Mouse (Mus musculus) liver, embryonic 11.5 days (tissue): ENCODE results near the gene Cd163l1. TPM values are rescaled to one million over a fixed set of nuclear protein-coding genes. Genes with fewer than 3 reads are reported as not detected.
A peak's percentile ranks its signal among the peaks of the same experiment; 100 is the strongest.

ENCODE experiments used
- ATAC-seq: fragments of 200-750 bp; cut with Nextera tagmentation; replicated peaks from 2 replicates; pipeline ENCODE4 v1.8.0; 2017; ENCODE audit warnings: moderate number of reproducible peaks, mild to moderate bottlenecking, moderate TSS enrichment, moderate library complexity; ENCODE audit not compliant: low FRiP score
- DNase-seq: peaks from one replicate; pipeline ENCODE4 v3.0.0-alpha.2; 2017; ENCODE audit warnings: low spot score
- H3K27ac ChIP-seq: fragments of 300-500 bp; sonication (generic); 2 replicates; pipeline ENCODE4 v1.5.1; 2014; ENCODE audit warnings: mild to moderate bottlenecking, low read depth, low read length, control low read depth
- H3K27me3 ChIP-seq: fragments of 300-500 bp; sonication (generic); replicated peaks from 2 replicates; pipeline ENCODE4 v1.6.1; 2014; ENCODE audit warnings: low read length, mixed read lengths; ENCODE audit not compliant: control insufficient read depth, insufficient read depth
- H3K36me3 ChIP-seq: fragments of 300-500 bp; sonication (generic); 2 replicates; pipeline ENCODE4 v1.6.1; 2014; ENCODE audit warnings: mild to moderate bottlenecking, low read length, moderate library complexity, mixed read lengths; ENCODE audit not compliant: control insufficient read depth, insufficient read depth
- H3K4me1 ChIP-seq: fragments of 300-500 bp; sonication (generic); replicated peaks from 2 replicates; pipeline ENCODE4 v1.6.1; 2014; ENCODE audit warnings: low read length, mixed read lengths; ENCODE audit not compliant: control insufficient read depth, insufficient read depth
- H3K4me2 ChIP-seq: fragments of 300-500 bp; sonication (generic); 2 replicates; pipeline ENCODE4 v1.6.1; 2014; ENCODE audit warnings: mild to moderate bottlenecking, control low read depth, moderate library complexity
- H3K4me3 ChIP-seq: fragments of 300-500 bp; sonication (generic); 2 replicates; pipeline ENCODE4 v1.5.1; 2014; ENCODE audit warnings: low read depth, low read length, control low read depth
- H3K9ac ChIP-seq: fragments of 300-500 bp; sonication (generic); 2 replicates; pipeline ENCODE4 v1.6.1; 2014; ENCODE audit warnings: low read depth, low read length, control low read depth
- H3K9me3 ChIP-seq: fragments of 300-500 bp; sonication (generic); 2 replicates; pipeline ENCODE4 v1.6.1; 2016; ENCODE audit warnings: low read length, inconsistent platforms, mixed read lengths; ENCODE audit not compliant: control insufficient read depth
- WGBS: fragments of 180-500 bp; shearing (Covaris S2); extraction: QIAGEN DNeasy Blood & Tissue Kit; methylation state at CpG from one replicate; pipeline ENCODE4 v1.1.7; 2014; 5-methylcytosine and 5-hydroxymethylcytosine counted together
- polyA plus RNA-seq: library from polyadenylated mRNA; unstranded; fragments of >200 nt; fragmentation: Nextera tagmentation; extraction: Ambion mirVana; gene quantifications from 2 replicates; pipeline ENCODE4 v1.2.1, GENCODE M21; 2014

Cd163l1 gene
- polyA plus RNA-seq, 1 experiment from 2014 or later: not detected

DNA sequence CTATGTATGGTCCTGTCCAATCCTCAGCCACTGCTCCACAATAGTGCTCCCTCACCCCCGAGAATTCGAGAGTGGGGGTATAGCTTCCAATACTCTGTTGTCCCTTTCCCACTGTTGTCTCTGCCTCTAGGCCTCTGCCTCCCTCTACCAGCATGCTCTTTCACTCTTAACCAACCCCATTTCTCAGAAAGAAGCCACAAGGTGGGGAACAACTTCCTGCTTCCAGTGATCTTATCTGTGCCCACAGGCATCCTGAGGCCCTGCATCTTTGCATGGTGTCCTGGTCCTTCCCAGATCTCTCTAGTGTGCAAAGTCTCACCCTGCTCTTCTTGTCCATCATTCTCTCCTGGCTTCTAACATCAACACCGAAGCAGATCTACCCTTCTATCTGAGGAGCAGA is 11.2 kb upstream of the Cd163l1 start:
- 55% methylated on average over 3 of the region's 3 CpGs for WGBS
- no peak overlapping the region for H3K4me3 ChIP-seq
- no peak overlapping the region for H3K9ac ChIP-seq
- no peaks in the 10 kb centered on the region for H3K27me3 ChIP-seq
- no peak overlapping the region for H3K27ac ChIP-seq
- DNase-seq (no peak), ATAC-seq (peak; percentile 22)
- H3K36me3 ChIP-seq: no peaks in the 10 kb centered on the region
- no peak overlapping the region for H3K4me2 ChIP-seq
- no peaks in the 10 kb centered on the region; the same call in 1 of the 2 replicates for H3K4me1 ChIP-seq
- no peaks in the 10 kb centered on the region for H3K9me3 ChIP-seq

DNA sequence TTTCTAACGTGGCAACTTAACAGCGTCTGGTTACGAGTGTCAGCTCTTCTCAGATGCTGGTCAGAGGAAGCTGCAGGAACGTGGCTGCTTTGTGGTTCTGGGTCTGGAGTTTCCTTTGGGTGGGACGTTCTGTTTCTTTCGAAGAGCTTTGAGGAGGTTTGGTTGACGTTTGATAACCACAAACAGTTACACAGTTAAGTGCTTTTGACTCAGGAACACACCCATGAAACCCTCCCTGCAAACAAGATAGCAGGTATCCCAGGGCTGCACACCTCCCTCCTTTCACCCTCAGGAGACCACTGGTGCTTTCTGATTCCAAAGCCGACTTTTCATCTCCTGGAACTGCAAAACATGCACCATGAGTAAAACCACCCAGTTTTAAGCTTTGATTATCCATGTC is 9.9 kb upstream of the Cd163l1 start:
- Histone ChIP-seq H3K9ac (no peak overlapping the region), H3K27me3 (no peaks in the 10 kb centered on the region), H3K4me2 (no peak overlapping the region), H3K4me3 (no peak overlapping the region), H3K36me3 (no peaks in the 10 kb centered on the region), H3K9me3 (no peaks in the 10 kb centered on the region), H3K27ac (no peak overlapping the region), H3K4me1 (no peaks in the 10 kb centered on the region; the same call in 1 of the 2 replicates)
- DNase-seq: no peak
- 34% methylated on average over 8 of the region's 8 CpGs for WGBS
- peak; percentile 80 for ATAC-seq

DNA sequence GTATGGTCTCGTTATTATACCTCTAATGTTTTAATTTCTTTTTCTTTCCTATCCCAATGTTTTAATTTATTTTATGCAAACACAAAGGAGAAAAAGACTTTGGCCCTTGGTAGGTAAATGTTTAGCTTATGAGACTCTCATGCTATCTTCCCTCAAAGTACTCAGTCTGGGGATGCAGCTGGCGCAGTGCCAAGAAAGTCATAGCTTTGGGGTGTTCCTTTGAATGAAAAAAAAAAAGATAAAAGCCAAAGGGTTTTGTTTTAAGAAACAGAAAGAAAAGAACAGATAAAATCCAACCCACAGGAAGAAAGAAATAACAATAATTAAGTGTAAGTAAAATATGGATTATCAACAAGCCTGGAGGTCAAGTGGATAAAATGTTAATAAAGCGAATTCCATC is 9.4 kb upstream of the Cd163l1 start:
- Histone ChIP-seq H3K27me3 (no peaks in the 10 kb centered on the region), H3K36me3 (no peaks in the 10 kb centered on the region), H3K9me3 (no peaks in the 10 kb centered on the region), H3K27ac (no peak overlapping the region), H3K4me3 (no peak overlapping the region), H3K4me2 (no peak overlapping the region), H3K9ac (no peak overlapping the region), H3K4me1 (no peaks in the 10 kb centered on the region; the same call in 1 of the 2 replicates)
- ATAC-seq (no peak), DNase-seq (no peak)
- 76% methylated on average over 3 of the region's 3 CpGs for WGBS

DNA sequence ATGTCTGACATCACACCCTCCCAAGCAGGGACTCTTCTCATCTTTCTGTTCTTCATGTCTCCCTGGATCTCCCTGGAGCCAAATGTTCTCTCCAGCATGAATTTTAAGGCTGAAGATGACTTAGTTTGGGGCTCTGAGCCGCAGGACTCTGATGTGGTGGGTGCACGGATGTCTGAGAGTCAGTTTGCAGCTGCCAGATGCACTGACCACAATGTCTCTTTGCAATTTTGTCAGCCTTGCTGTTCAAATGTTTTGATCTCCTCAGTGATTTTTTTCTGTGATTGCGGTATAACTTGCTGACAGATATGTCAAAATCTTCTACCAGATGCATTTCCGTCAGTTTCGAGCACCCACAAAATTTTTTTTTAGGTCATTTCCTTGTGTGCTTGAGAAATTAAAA is 4.2 kb upstream of the Cd163l1 start:
- no peak overlapping the region for H3K27ac ChIP-seq
- DNase-seq: no peak
- H3K27me3 ChIP-seq: no peaks in the 10 kb centered on the region
- no peaks in the 10 kb centered on the region for H3K36me3 ChIP-seq
- ATAC-seq: no peak
- no peak overlapping the region for H3K4me3 ChIP-seq
- no peak overlapping the region for H3K4me2 ChIP-seq
- 79% methylated on average over 5 of the region's 5 CpGs for WGBS
- no peak overlapping the region for H3K9ac ChIP-seq
- no peaks in the 10 kb centered on the region for H3K9me3 ChIP-seq
- no peaks in the 10 kb centered on the region for H3K4me1 ChIP-seq

DNA sequence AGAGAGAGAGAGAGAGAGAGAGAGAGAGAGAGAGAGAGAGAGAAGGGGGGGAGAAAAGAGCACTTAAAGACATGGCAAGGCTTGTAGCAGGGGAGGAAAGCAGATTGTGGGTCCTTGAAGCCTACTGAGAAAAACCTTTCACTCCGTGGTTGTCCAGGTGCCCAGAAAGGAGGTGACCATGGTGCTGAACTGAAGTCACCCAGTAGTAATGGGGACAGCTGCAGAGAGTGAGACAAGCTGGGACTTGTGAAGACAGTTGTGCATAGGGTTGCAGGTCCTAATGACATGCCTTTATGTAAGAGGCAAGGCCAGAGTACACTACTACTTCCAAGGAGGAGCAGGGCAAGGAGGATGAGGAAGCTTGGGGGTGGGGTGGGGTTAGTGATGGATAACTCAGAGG is 1.2 kb downstream of the Cd163l1 start:
- no peaks in the 10 kb centered on the region for H3K4me1 ChIP-seq
- H3K27me3 ChIP-seq: no peaks in the 10 kb centered on the region
- no peak overlapping the region for H3K27ac ChIP-seq
- DNase-seq (no peak), ATAC-seq (no peak)
- H3K4me3 ChIP-seq: no peak overlapping the region
- 27% methylated on average over 1 of the region's 1 CpGs for WGBS
- H3K4me2 ChIP-seq: no peak overlapping the region
- H3K9ac ChIP-seq: no peak overlapping the region
- no peaks in the 10 kb centered on the region for H3K9me3 ChIP-seq
- no peaks in the 10 kb centered on the region for H3K36me3 ChIP-seq

DNA sequence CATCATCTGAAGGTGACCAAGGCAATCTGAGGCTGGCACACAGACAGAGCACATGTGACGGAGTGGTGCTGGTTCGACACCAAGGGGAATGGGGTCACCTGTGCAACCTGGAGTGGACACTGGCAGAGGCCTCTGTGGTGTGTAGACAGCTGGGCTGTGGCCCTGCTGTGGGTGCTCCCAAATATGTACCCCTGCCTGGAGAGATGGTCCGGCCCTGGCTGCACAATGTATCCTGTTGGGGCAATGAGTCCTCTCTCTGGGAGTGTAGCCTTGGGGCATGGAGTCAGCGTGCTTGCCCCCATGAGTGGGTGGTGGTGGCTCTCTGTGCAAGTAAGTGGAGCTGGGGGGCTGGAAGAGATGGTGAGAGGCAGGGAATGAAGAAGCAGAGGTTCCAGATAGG is 2.3 kb downstream of the Cd163l1 start:
- no peak for ATAC-seq
- H3K27ac ChIP-seq: no peak overlapping the region
- DNase-seq: no peak
- H3K9me3 ChIP-seq: no peaks in the 10 kb centered on the region
- 72% methylated on average over 4 of the region's 4 CpGs for WGBS
- H3K27me3 ChIP-seq: no peaks in the 10 kb centered on the region
- H3K4me2 ChIP-seq: no peak overlapping the region
- H3K4me1 ChIP-seq: no peaks in the 10 kb centered on the region
- no peaks in the 10 kb centered on the region for H3K36me3 ChIP-seq
- H3K9ac ChIP-seq: no peak overlapping the region
- no peak overlapping the region for H3K4me3 ChIP-seq

DNA sequence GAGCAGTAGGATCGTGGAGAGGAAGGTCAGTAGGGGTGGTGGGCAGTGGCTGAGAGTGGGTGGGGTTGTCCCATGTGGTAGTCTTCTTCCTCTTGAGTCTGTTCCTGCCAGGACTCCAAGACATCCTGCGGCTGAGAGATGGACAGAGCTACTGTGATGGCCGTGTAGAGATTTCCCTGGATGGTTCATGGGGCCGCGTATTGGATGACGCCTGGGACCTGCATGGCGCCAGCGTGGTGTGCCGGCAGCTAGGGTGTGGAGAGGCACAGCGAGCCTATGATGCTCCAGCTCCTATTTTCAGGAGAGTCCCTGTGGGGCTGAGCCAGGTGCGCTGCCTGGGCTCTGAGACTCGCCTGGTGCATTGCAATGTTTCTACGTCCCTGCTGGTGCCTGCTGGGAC is 6.1 kb downstream of the Cd163l1 start:
- Histone ChIP-seq H3K4me2 (no peak overlapping the region), H3K9me3 (no peaks in the 10 kb centered on the region), H3K9ac (no peak overlapping the region), H3K36me3 (no peaks in the 10 kb centered on the region), H3K27me3 (no peaks in the 10 kb centered on the region), H3K4me1 (no peaks in the 10 kb centered on the region), H3K4me3 (no peak overlapping the region), H3K27ac (no peak overlapping the region)
- ATAC-seq: no peak
- 69% methylated on average over 13 of the region's 13 CpGs for WGBS
- DNase-seq: no peak

DNA sequence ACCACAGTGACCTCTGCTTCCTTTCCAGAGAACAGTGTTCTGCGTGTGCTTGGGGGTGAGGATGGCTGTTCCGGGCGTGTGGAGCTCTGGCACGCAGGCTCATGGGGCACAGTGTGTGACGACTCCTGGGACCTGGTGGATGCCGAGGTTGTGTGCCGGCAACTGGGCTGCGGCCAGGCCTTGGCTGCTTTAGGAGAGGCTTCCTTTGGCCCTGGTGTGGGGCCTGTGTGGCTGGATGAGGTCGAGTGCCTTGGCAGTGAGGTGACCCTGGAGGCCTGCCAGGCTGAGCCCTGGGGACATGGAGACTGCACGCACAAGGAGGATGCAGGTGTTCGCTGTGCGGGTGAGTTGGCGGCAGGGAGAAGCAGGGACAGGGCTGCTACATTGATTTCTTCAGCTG is 10.4 kb downstream of the Cd163l1 start:
- Histone ChIP-seq H3K27me3 (no peaks in the 10 kb centered on the region), H3K27ac (no peak overlapping the region), H3K9me3 (no peaks in the 10 kb centered on the region), H3K4me3 (no peak overlapping the region), H3K9ac (no peak overlapping the region), H3K36me3 (no peaks in the 10 kb centered on the region), H3K4me1 (no peaks in the 10 kb centered on the region), H3K4me2 (no peak overlapping the region)
- ATAC-seq (no peak), DNase-seq (no peak)
- 76% methylated on average over 13 of the region's 13 CpGs for WGBS

DNA sequence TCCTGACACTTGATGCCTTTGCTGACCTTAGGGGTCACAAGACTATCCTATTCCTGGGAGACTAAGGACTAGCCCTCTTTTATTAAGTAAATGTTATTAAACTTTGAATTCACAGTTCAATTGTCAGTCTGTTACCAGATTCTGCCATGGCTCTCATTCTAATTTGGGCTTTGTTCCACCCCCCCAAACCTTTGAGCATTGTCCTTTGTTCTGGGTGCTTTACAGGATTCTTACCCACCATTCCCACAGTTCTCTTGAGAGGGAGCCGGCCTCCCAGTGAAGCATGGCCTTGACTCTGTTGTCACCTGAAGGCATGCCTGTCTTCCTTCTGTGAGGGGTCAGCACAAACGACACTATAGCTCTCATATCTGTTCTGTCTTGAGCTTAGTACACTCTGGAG is 13.0 kb downstream of the Cd163l1 start:
- DNase-seq (no peak), ATAC-seq (no peak)
- Histone ChIP-seq H3K27ac (no peak overlapping the region), H3K4me2 (no peak overlapping the region), H3K36me3 (no peaks in the 10 kb centered on the region), H3K27me3 (no peaks in the 10 kb centered on the region), H3K9ac (no peak overlapping the region), H3K9me3 (no peaks in the 10 kb centered on the region), H3K4me1 (no peaks in the 10 kb centered on the region), H3K4me3 (no peak overlapping the region)
- 81% methylated on average over 2 of the region's 2 CpGs for WGBS
